Mouse (Mus musculus) hindbrain, embryonic 13.5 days (tissue): ENCODE results near the gene Nfrkb. TPM values are rescaled to one million over a fixed set of nuclear protein-coding genes. Genes with fewer than 3 reads are reported as not detected.

Experiments used
- ATAC-seq: fragments of 200-750 bp; cut with Nextera tagmentation; 2 replicates; pipeline ENCODE4 v1.8.0; 2017; ENCODE audit warnings: moderate TSS enrichment; ENCODE audit not compliant: low FRiP score
- H3K27ac ChIP-seq: fragments of 300-500 bp; sonication (generic); 2 replicates; pipeline ENCODE4 v1.5.1; 2015; ENCODE audit warnings: inconsistent platforms, mild to moderate bottlenecking, moderate library complexity
- H3K27me3 ChIP-seq: fragments of 300-500 bp; sonication (generic); 2 replicates; pipeline ENCODE4 v1.6.1; 2015; ENCODE audit warnings: mild to moderate bottlenecking, inconsistent platforms
- H3K36me3 ChIP-seq: fragments of 300-500 bp; sonication (generic); 2 replicates; pipeline ENCODE4 v1.6.1; 2015; ENCODE audit warnings: mild to moderate bottlenecking, inconsistent platforms
- H3K4me1 ChIP-seq: fragments of 300-500 bp; sonication (generic); replicated peaks from 2 replicates; pipeline ENCODE4 v1.6.1; 2015; ENCODE audit warnings: inconsistent platforms
- H3K4me2 ChIP-seq: fragments of 300-500 bp; sonication (generic); 2 replicates; pipeline ENCODE4 v1.6.1; 2015; ENCODE audit warnings: inconsistent platforms, mild to moderate bottlenecking, moderate library complexity
- H3K4me3 ChIP-seq: fragments of 300-500 bp; sonication (generic); 2 replicates; pipeline ENCODE4 v1.5.1; 2015; ENCODE audit warnings: mild to moderate bottlenecking, inconsistent platforms
- H3K9ac ChIP-seq: fragments of 300-500 bp; sonication (generic); 2 replicates; pipeline ENCODE4 v1.6.1; 2015; ENCODE audit warnings: mild to moderate bottlenecking, inconsistent platforms
- H3K9me3 ChIP-seq: fragments of 300-500 bp; sonication (generic); 2 replicates; pipeline ENCODE4 v1.6.1; 2016; ENCODE audit warnings: inconsistent platforms
- WGBS: fragments of 180-500 bp; shearing (Covaris S2); methylation state at CpG from one replicate; pipeline ENCODE4 v1.1.7; 2015; 5-methylcytosine and 5-hydroxymethylcytosine counted together
- polyA plus RNA-seq: library from polyadenylated mRNA; unstranded; fragments of >200 nt; fragmentation: Nextera tagmentation; extraction: Ambion mirVana; gene quantifications from 2 replicates; pipeline ENCODE4 v1.2.1, GENCODE M21; 2015

Nfrkb gene
- polyA plus RNA-seq, 1 experiment from 2014 or later, result 28.3 TPM

GRCm38 (mm10) chr9:31384786-31385499 lies 1.0 kb upstream of the Nfrkb start:
- H3K9ac ChIP-seq, result no peak overlapping the region; the same call in 1 of the 2 replicates
- no peak overlapping the region for H3K27ac ChIP-seq
- peak overlapping the region; percentile 85; the same call in 1 of the 2 replicates for H3K4me3 ChIP-seq
- H3K36me3 ChIP-seq, result peaks cover 5% of the 10 kb centered on the region
- no peak for ATAC-seq
- H3K4me2 ChIP-seq, result peak overlapping the region; percentile 74; the same call in 1 of the 2 replicates
- no peaks in the 10 kb centered on the region for H3K27me3 ChIP-seq
- peaks cover 28% of the 10 kb centered on the region for H3K4me1 ChIP-seq
- H3K9me3 ChIP-seq, result no peaks in the 10 kb centered on the region
- 86% methylated on average over 17 of the region's 17 CpGs for WGBS

DNA sequence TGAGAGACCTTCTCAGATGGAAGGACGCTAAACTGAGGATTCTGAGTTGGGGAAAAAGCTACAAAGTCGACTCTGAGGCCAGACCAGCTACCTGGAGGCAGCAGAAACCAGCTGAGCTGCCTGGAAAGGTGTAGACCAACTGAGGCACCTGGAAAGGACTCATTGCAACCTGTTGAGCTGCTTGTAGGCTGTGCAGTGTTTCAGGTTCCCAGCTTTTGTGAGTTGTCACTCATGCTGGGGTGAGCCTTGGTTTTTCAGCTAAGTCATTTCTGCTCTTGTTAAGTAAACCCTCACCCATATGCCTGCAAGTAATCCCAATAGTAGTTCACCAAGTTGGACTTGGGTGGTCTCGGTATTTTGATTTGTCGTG lies 507 bp upstream of the Nfrkb start:
- H3K4me3 ChIP-seq, result peak overlapping the region; percentile 85
- H3K9me3 ChIP-seq, result no peaks in the 10 kb centered on the region
- no peak; the same call in 1 of the 2 replicates for ATAC-seq
- H3K4me2 ChIP-seq, result peak overlapping the region; percentile 74
- H3K27me3 ChIP-seq, result no peaks in the 10 kb centered on the region
- H3K36me3 ChIP-seq, result peaks cover 10% of the 10 kb centered on the region
- peaks cover 28% of the 10 kb centered on the region for H3K4me1 ChIP-seq
- H3K9ac ChIP-seq, result peak overlapping the region; percentile 87
- WGBS, result 25% methylated on average over 4 of the region's 4 CpGs
- no peak overlapping the region for H3K27ac ChIP-seq

DNA sequence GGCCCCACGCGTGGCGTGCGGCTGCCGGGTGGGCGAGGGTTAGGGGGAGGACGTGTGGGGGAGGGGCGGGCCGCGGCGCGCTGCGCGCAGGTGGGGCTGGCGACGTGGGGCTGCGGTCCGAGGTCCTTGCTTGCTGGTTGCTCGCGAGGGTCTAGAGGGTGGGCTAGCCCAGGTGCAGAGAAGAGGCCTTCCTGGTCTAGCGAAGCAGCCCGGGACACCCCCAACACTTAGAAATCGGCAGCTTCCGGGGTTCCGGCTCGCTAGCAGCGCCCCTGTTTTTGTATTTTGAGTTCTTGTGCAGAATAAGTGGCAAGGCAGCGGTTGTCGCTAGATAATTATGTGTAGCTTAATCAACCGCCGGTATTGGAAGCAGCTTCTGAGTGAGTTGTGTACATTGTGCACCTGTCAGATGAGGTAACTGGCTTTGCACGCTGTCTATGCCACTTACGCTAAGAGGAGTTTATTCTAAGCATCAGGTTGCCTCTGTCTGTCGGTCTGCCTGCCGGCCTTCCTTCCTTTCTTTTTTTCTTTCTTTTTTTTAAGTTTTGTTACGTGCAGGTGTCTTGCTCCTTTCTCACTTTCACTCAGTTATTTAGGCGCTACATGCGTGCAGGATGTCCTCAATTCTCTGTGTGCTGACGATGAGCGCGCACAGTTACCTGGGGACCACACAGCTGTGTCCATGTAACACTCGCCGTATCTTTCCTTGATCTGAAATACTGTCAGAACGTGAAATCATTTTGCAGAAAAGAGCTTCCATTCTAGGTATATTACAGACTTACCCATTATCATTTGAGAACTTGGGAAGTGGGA lies 582 bp downstream of the Nfrkb start:
- Histone ChIP-seq H3K9me3 (no peaks in the 10 kb centered on the region), H3K4me1 (peaks cover 28% of the 10 kb centered on the region), H3K4me2 (peak overlapping the region; percentile 74), H3K27me3 (no peaks in the 10 kb centered on the region), H3K9ac (peak overlapping the region; percentile 87), H3K4me3 (peak overlapping the region; percentile 85), H3K27ac (peak overlapping the region; percentile 83), H3K36me3 (peaks cover 21% of the 10 kb centered on the region)
- ATAC-seq, result peak; percentile 84
- WGBS, result 12% methylated on average over 41 of the region's 44 CpGs

DNA sequence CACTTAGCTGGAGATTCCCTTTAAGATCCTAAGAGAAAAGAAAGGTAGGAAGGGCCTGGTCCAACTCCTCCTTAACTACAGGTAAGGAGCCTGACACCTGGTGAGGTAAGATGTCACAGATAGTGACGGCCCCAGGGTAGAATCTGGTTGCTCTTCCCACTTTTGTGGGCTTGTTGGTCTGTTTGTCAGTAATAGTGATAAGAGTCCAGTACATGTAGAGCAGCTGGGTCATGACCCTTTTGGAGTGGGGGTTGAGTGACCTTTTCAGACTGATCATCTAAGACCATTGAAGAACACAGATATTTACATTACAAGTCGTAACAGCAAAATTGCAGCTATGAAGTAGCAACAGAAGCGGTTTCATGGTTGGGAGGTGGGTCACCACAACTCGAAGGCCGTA lies 1.2 kb downstream of the Nfrkb start:
- H3K4me3 ChIP-seq, result peak overlapping the region; percentile 85
- H3K4me2 ChIP-seq, result peak overlapping the region; percentile 74
- peaks cover 28% of the 10 kb centered on the region for H3K4me1 ChIP-seq
- no peaks in the 10 kb centered on the region for H3K27me3 ChIP-seq
- peak overlapping the region; percentile 87; the same call in 1 of the 2 replicates for H3K9ac ChIP-seq
- no peak overlapping the region for H3K27ac ChIP-seq
- no peak for ATAC-seq
- WGBS, result 91% methylated on average over 5 of the region's 5 CpGs
- H3K9me3 ChIP-seq, result no peaks in the 10 kb centered on the region
- H3K36me3 ChIP-seq, result peaks cover 27% of the 10 kb centered on the region

DNA sequence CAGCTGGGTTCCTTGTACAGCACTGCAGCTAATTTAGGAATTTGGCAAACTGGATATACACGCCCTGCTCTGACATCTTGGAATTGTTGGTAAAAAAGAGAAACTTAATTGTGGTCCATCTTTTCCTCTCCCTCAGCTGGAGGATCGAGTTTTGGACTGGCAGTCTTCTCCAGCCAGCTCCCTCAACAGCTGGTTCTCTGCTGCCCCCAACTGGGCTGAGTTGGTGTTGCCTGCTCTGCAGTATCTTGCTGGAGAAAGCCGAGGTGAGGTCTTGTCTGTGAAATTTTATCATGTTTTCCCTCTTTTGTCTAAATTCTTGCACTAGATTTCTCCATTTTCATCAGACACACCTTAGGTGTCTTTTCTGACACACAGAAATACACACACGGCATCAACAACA lies 14.4 kb downstream of the Nfrkb start:
- 55% methylated on average over 4 of the region's 4 CpGs for WGBS

GRCm38 (mm10) chr9:31404311-31404710 lies 18.3 kb downstream of the Nfrkb start:
- Histone ChIP-seq H3K9me3 (no peaks in the 10 kb centered on the region), H3K4me2 (no peak overlapping the region), H3K9ac (no peak overlapping the region), H3K27me3 (no peaks in the 10 kb centered on the region), H3K4me1 (no peaks in the 10 kb centered on the region), H3K36me3 (peaks cover 88% of the 10 kb centered on the region), H3K4me3 (no peak overlapping the region), H3K27ac (no peak overlapping the region)
- no peak for ATAC-seq
- 94% methylated on average over 2 of the region's 2 CpGs for WGBS

More for the DNA sequence above, 14.4 kb downstream of the Nfrkb start:
- Histone ChIP-seq H3K27ac (no peak overlapping the region), H3K27me3 (no peaks in the 10 kb centered on the region), H3K4me3 (no peak overlapping the region), H3K9me3 (no peaks in the 10 kb centered on the region), H3K4me1 (no peaks in the 10 kb centered on the region), H3K36me3 (peaks cover 94% of the 10 kb centered on the region), H3K4me2 (no peak overlapping the region), H3K9ac (no peak overlapping the region)
- no peak for ATAC-seq

GRCm38 (mm10) chr9:31405217-31405616 lies 19.2 kb downstream of the Nfrkb start:
- H3K27ac ChIP-seq, result no peak overlapping the region
- no peaks in the 10 kb centered on the region for H3K27me3 ChIP-seq
- peaks cover 90% of the 10 kb centered on the region for H3K36me3 ChIP-seq
- WGBS, result 66% methylated on average over 6 of the region's 6 CpGs
- H3K9ac ChIP-seq, result no peak overlapping the region
- no peaks in the 10 kb centered on the region for H3K9me3 ChIP-seq
- H3K4me1 ChIP-seq, result no peaks in the 10 kb centered on the region
- no peak overlapping the region for H3K4me2 ChIP-seq
- no peak overlapping the region for H3K4me3 ChIP-seq
- no peak for ATAC-seq

DNA sequence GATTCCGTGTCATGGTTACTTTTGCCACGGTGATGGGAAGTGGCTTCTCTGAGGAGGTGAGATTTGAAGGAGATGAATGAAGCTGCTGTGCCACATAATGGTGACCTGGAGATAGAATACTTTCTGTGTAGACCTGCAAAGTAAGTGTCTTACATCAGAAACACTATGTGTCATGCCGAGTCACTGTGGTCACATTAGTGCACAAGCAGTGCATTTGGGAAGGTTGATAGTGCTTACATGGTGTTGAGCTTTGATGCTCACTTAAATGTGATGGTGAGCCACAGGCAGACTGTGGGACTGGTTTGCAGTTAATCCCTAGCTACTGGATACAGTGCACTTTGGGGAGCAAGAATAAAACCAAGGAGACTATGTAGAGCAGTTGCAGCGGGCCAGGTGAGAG lies 26.2 kb downstream of the Nfrkb start:
- no peak for ATAC-seq
- no peaks in the 10 kb centered on the region for H3K4me1 ChIP-seq
- no peak overlapping the region for H3K4me3 ChIP-seq
- 92% methylated on average over 4 of the region's 4 CpGs for WGBS
- H3K27me3 ChIP-seq, result no peaks in the 10 kb centered on the region
- H3K4me2 ChIP-seq, result no peak overlapping the region
- H3K36me3 ChIP-seq, result peaks cover 94% of the 10 kb centered on the region
- no peaks in the 10 kb centered on the region for H3K9me3 ChIP-seq
- H3K9ac ChIP-seq, result no peak overlapping the region
- no peak overlapping the region for H3K27ac ChIP-seq

GRCm38 (mm10) chr9:31418821-31419220 lies 32.8 kb downstream of the Nfrkb start:
- H3K27me3 ChIP-seq, result no peaks in the 10 kb centered on the region
- no peak for ATAC-seq
- no peak overlapping the region for H3K27ac ChIP-seq
- no peaks in the 10 kb centered on the region for H3K4me1 ChIP-seq
- H3K9ac ChIP-seq, result no peak overlapping the region
- WGBS, result 93% methylated on average over 1 of the region's 1 CpGs
- no peaks in the 10 kb centered on the region for H3K9me3 ChIP-seq
- H3K36me3 ChIP-seq, result peaks cover 94% of the 10 kb centered on the region
- no peak overlapping the region for H3K4me2 ChIP-seq
- no peak overlapping the region for H3K4me3 ChIP-seq

GRCm38 (mm10) chr9:31422143-31422542 lies 36.2 kb downstream of the Nfrkb start:
- ATAC-seq, result no peak
- peaks cover 78% of the 10 kb centered on the region for H3K36me3 ChIP-seq
- 92% methylated on average over 5 of the region's 5 CpGs for WGBS

GRCm38 (mm10) chr9:31428971-31429370 lies 43.0 kb downstream of the Nfrkb start:
- no peaks in the 10 kb centered on the region for H3K4me1 ChIP-seq
- H3K27ac ChIP-seq, result no peak overlapping the region
- peaks cover 14% of the 10 kb centered on the region for H3K36me3 ChIP-seq
- no peak overlapping the region for H3K9ac ChIP-seq
- WGBS, result 91% methylated on average over 7 of the region's 7 CpGs
- H3K4me3 ChIP-seq, result no peak overlapping the region
- ATAC-seq, result no peak
- H3K27me3 ChIP-seq, result no peaks in the 10 kb centered on the region
- no peaks in the 10 kb centered on the region for H3K9me3 ChIP-seq
- H3K4me2 ChIP-seq, result no peak overlapping the region

More at GRCm38 (mm10) chr9:31422143-31422542, 36.2 kb downstream of the Nfrkb start:
- Histone ChIP-seq H3K9me3 (no peaks in the 10 kb centered on the region), H3K4me2 (no peak overlapping the region), H3K4me3 (no peak overlapping the region), H3K27ac (no peak overlapping the region), H3K9ac (no peak overlapping the region), H3K27me3 (no peaks in the 10 kb centered on the region), H3K4me1 (no peaks in the 10 kb centered on the region)

GRCm38 (mm10) chr9:31430011-31430410 lies 44.0 kb downstream of the Nfrkb start:
- Histone ChIP-seq H3K4me2 (no peak overlapping the region), H3K9me3 (no peaks in the 10 kb centered on the region), H3K4me1 (no peaks in the 10 kb centered on the region), H3K36me3 (0 out of 2 replicates have a peak, but pooled peaks cover 7% of the 10 kb centered on the region), H3K9ac (no peak overlapping the region), H3K4me3 (no peak overlapping the region), H3K27ac (no peak overlapping the region), H3K27me3 (no peaks in the 10 kb centered on the region)
- ATAC-seq, result no peak
- WGBS, result 78% methylated on average over 9 of the region's 9 CpGs
